Mouse (Mus musculus) left cerebral cortex, adult 8-10 months (tissue): ENCODE measurements around the gene Gtf3c1. TPM values are rescaled to one million over a fixed set of nuclear protein-coding genes. Genes with fewer than 3 reads are reported as not detected.
"Not testable (repeated sequence)": the region's sequence is repeated elsewhere in the genome, so short reads cannot be mapped to it uniquely, and the experiment has no call there.

Source experiments
- DNase-seq, 2 experiments: peaks; one replicate each; pipeline ENCODE4 v3.0.0; 2022; ENCODE audit warnings: low spot score in 2 of 2
- total RNA-seq, 4 experiments: library from RNA; stranded (reverse); gene quantifications; 2 replicates each; pipeline ENCODE4 v1.2.4; 2022

Gtf3c1 gene
- total RNA-seq: 100 to 1,000 TPM in 3 of 4 experiments, 10 to 100 TPM in 1; 94.0 to 105 (median 102) TPM

- DNase-seq: peak; percentile 99
These were observed at the start of gene Gtf3c1, which contains the start of gene D430042O09Rik for GRCm38 (mm10) chr7:125707593-125708022. TSS of gene Gtf3c1 (minus strand) at chr7:125707780. TSS of gene D430042O09Rik (plus strand) at chr7:125707888.

- no peak for DNase-seq
These were observed 49.2 kb upstream of the Gtf3c1 start for GRCm38 (mm10) chr7:125756806-125757205.

GRCm38 (mm10) chr7:125753326-125753715, 45.7 kb upstream of the Gtf3c1 start:
- no peak for DNase-seq

GRCm38 (mm10) chr7:125752699-125753325, 45.2 kb upstream of the Gtf3c1 start:
- DNase-seq: no peak

GRCm38 (mm10) chr7:125748186-125748585, 40.6 kb upstream of the Gtf3c1 start:
- DNase-seq: no peak

- DNase-seq: no peak
These were observed 39.7 kb upstream of the Gtf3c1 start for GRCm38 (mm10) chr7:125747316-125747690.

GRCm38 (mm10) chr7:125746621-125747315, 39.2 kb upstream of the Gtf3c1 start:
- no peak for DNase-seq

GRCm38 (mm10) chr7:125744774-125745173, 37.2 kb upstream of the Gtf3c1 start:
- no peak for DNase-seq

GRCm38 (mm10) chr7:125741271-125741703, 33.7 kb upstream of the Gtf3c1 start:
- DNase-seq: no peak

GRCm38 (mm10) chr7:125740521-125740920, 32.9 kb upstream of the Gtf3c1 start:
- DNase-seq: no peak

- no peak for DNase-seq
These were observed 28.9 kb upstream of the Gtf3c1 start for GRCm38 (mm10) chr7:125736366-125737015.

- no peak for DNase-seq
These were observed 26.2 kb upstream of the Gtf3c1 start for GRCm38 (mm10) chr7:125733791-125734190.

GRCm38 (mm10) chr7:125731679-125732078, 24.1 kb upstream of the Gtf3c1 start:
- DNase-seq: no peak

- peak in 1 of 2 experiments; percentile 30 for DNase-seq
These were observed 15.8 kb upstream of the Gtf3c1 start for GRCm38 (mm10) chr7:125723189-125723972.

- no peak for DNase-seq
These were observed 14.5 kb upstream of the Gtf3c1 start for GRCm38 (mm10) chr7:125722127-125722526.

GRCm38 (mm10) chr7:125721033-125721432, 13.5 kb upstream of the Gtf3c1 start:
- no peak for DNase-seq

- DNase-seq: no peak
These were observed 12.8 kb upstream of the Gtf3c1 start for GRCm38 (mm10) chr7:125720370-125720769.

GRCm38 (mm10) chr7:125717612-125718011, 10.0 kb upstream of the Gtf3c1 start:
- DNase-seq: no peak

- DNase-seq: no peak
These were observed 9.1 kb upstream of the Gtf3c1 start for GRCm38 (mm10) chr7:125716724-125717123.

- no peak for DNase-seq
These were observed 7.2 kb upstream of the Gtf3c1 start for GRCm38 (mm10) chr7:125714803-125715202.

GRCm38 (mm10) chr7:125713542-125714055, 6.0 kb upstream of the Gtf3c1 start:
- not testable (repeated sequence) for DNase-seq
